Mouse (Mus musculus): ENCODE results near the gene Fam19a4. TPM values are rescaled to one million over a fixed set of nuclear protein-coding genes. Genes with fewer than 3 reads are reported as not detected.
"Not testable (repeated sequence)": the region's sequence is repeated elsewhere in the genome, so short reads cannot be mapped to it uniquely, and the experiment has no call there.

Gene Fam19a4
- total RNA-seq, 2 experiments from 2014 or later = not detected

GRCm38 (mm10) chr6:96991741-96992140 is 68.5 kb downstream of the Fam19a4 start:
- no peak for ATAC-seq (replicated peaks; ENCODE audit: poor library complexity, severe bottlenecking)

GRCm38 (mm10) chr6:96977537-96977936 is 82.7 kb downstream of the Fam19a4 start:
- no peak for ATAC-seq (replicated peaks; ENCODE audit: poor library complexity, severe bottlenecking)

- ATAC-seq (replicated peaks; ENCODE audit: poor library complexity, severe bottlenecking) = no peak
These were observed 115.4 kb downstream of the Fam19a4 start for GRCm38 (mm10) chr6:96944796-96945195.

- no peak for ATAC-seq (replicated peaks; ENCODE audit: poor library complexity, severe bottlenecking)
These were observed 124.4 kb downstream of the Fam19a4 start for GRCm38 (mm10) chr6:96935776-96936175.

GRCm38 (mm10) chr6:96909061-96909480 is 151.1 kb downstream of the Fam19a4 start:
- ATAC-seq (replicated peaks; ENCODE audit: poor library complexity, severe bottlenecking) = no peak

- ATAC-seq (replicated peaks; ENCODE audit: poor library complexity, severe bottlenecking) = not testable (repeated sequence)
These were observed 183.1 kb downstream of the Fam19a4 start for GRCm38 (mm10) chr6:96877105-96877504.

- not testable (repeated sequence) for ATAC-seq (replicated peaks; ENCODE audit: poor library complexity, severe bottlenecking)
These were observed 183.6 kb downstream of the Fam19a4 start for GRCm38 (mm10) chr6:96876651-96877050.

GRCm38 (mm10) chr6:96853065-96853464 is 207.1 kb downstream of the Fam19a4 start:
- no peak for ATAC-seq (replicated peaks; ENCODE audit: poor library complexity, severe bottlenecking)

- no peak; the same call in 1 of the 2 replicates for ATAC-seq (replicated peaks; ENCODE audit: poor library complexity, severe bottlenecking)
These were observed 216.3 kb downstream of the Fam19a4 start for GRCm38 (mm10) chr6:96843944-96844343.

GRCm38 (mm10) chr6:96840634-96841033 is 219.6 kb downstream of the Fam19a4 start:
- peak; percentile 77 for ATAC-seq (replicated peaks; ENCODE audit: poor library complexity, severe bottlenecking)

GRCm38 (mm10) chr6:96826626-96827025 is 233.6 kb downstream of the Fam19a4 start:
- no peak for ATAC-seq (replicated peaks; ENCODE audit: poor library complexity, severe bottlenecking)

GRCm38 (mm10) chr6:96802981-96803380 is 257.2 kb downstream of the Fam19a4 start:
- no peak for ATAC-seq (replicated peaks; ENCODE audit: poor library complexity, severe bottlenecking)

GRCm38 (mm10) chr6:96798746-96799145 is 261.5 kb downstream of the Fam19a4 start:
- ATAC-seq (replicated peaks; ENCODE audit: poor library complexity, severe bottlenecking) = no peak

- no peak for ATAC-seq (replicated peaks; ENCODE audit: poor library complexity, severe bottlenecking)
These were observed 262.8 kb downstream of the Fam19a4 start for GRCm38 (mm10) chr6:96797451-96797850.

Other genes starting within 250 kb of the Fam19a4 start
- gene Eogt, start 88.8 kb upstream of the Fam19a4 start, total RNA-seq (2014; fragmentation: Nextera tagmentation) = 1.7 and 1.9 TPM in 2 replicates
- gene Eogt, start 88.8 kb upstream of the Fam19a4 start, total RNA-seq (2017) = 2.4 and 4.5 TPM in 2 replicates
- 14.3 and 20.2 TPM in 2 replicates for gene Tmf1, start 118.7 kb upstream of the Fam19a4 start, total RNA-seq (2014; fragmentation: Nextera tagmentation)
- gene Tmf1, start 118.7 kb upstream of the Fam19a4 start, total RNA-seq (2017) = 72.7 and 108 TPM in 2 replicates
- 35.8 and 36.8 TPM in 2 replicates for gene Uba3, start 145.2 kb upstream of the Fam19a4 start, total RNA-seq (2014; fragmentation: Nextera tagmentation)
- 54.7 and 64.6 TPM in 2 replicates for gene Uba3, start 145.2 kb upstream of the Fam19a4 start, total RNA-seq (2017)
- 40.8 and 51.9 TPM in 2 replicates for gene Arl6ip5, start 150.3 kb upstream of the Fam19a4 start, total RNA-seq (2014; fragmentation: Nextera tagmentation)
- gene Arl6ip5, start 150.3 kb upstream of the Fam19a4 start, total RNA-seq (2017) = 62.5 and 68.2 TPM in 2 replicates
- gene Lmod3, start 192.3 kb upstream of the Fam19a4 start, total RNA-seq (2014; fragmentation: Nextera tagmentation) = not detected in 2 replicates
- gene Lmod3, start 192.3 kb upstream of the Fam19a4 start, total RNA-seq (2017) = not detected in 2 replicates